Mouse (Mus musculus) testis, postnatal 14 days (tissue): ENCODE data around the gene Aldh8a1.

Experiments used
- DNase-seq: peaks from one replicate; pipeline ENCODE4 v3.0.0; 2021; ENCODE audit warnings: low spot score

Gene Aldh8a1

DNA sequence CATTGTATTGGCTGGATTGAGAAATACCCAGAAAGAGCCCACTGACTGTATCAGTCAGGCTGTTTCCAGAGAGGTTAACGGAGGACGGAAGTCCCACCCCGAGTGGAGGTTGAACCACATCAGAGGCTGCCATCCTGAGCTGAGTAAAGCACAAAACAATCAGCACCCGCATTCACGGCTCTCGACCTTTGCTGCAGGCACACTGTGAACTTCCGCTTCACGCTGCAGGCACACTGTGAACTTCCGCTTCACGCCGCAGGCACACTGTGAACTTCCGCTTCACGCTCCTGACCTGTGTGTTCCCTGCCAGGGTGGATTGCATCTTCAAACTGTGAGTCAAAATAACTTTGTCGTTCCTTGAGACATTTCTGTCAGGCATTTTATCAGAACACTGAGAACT, 42.1 kb downstream of the Aldh8a1 start:
- DNase-seq = no peak

GRCm38 (mm10) chr10:21420457-21421424, 43.6 kb downstream of the Aldh8a1 start:
- peak; percentile 44 for DNase-seq

DNA sequence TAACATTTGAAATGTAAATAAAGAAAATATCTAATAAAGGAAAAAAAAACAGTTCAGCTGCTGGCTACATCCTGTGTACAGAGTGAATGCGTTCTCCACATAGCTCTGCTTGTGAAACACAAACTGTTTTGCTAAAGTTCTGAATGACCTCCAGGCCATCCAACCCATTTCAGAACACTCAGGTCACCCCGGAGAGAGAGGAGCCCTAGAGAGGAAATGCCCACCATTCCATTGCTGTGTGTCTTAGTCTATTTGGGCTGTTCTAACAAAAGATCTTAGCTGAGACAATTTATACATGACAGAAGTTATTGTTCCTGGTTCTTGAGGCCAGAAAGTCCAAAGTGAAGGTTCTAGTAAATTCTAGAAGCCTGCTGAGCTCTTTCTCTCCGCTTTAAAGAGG, 49.4 kb downstream of the Aldh8a1 start:
- no peak for DNase-seq

- DNase-seq = no peak
Observed at GRCm38 (mm10) chr10:21427996-21428395, 50.9 kb downstream of the Aldh8a1 start.

DNA sequence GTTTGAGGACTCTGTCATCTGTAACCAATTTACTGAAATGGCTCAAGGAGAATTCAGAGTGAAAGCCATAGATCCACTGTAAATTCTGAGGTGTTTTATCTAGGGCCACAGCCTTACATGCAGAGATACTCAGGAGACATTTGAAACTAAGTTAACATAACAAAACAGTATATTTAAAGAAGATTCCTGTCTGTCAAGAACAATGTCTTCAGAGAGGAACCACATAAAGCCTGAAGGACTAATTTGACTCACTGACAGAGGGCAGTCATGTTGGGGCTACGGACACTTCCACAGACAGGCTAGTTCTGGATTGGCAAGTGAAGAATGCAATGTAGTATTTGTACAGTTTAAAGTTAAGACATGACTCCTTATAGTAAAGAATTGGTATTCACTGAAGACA, 62.2 kb downstream of the Aldh8a1 start:
- DNase-seq = no peak

GRCm38 (mm10) chr10:21441020-21441419, 63.9 kb downstream of the Aldh8a1 start:
- DNase-seq = no peak

- no peak for DNase-seq
Observed at GRCm38 (mm10) chr10:21441690-21442089, 64.6 kb downstream of the Aldh8a1 start.

GRCm38 (mm10) chr10:21443646-21444324, 66.7 kb downstream of the Aldh8a1 start:
- DNase-seq = no peak

DNA sequence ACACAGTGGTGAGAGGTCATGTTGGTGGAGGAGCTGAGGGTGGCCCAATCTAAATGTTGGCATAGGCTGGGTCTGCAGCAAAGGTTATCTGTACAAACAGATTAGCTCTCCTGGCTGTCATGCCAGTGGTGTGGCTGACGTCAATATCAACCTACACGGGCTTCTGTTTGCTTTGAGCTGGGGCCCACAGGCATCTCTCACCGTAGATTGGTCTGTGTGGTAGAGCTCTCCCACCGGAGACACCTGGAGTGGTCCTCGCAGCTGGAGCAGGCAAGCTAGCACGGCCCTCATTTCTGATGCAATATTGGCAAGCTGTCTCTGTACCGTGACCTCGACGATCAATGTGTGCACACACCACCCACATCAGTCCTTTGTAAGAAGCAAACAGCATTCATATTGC, 67.3 kb downstream of the Aldh8a1 start:
- no peak for DNase-seq
